Mouse (Mus musculus) heart, adult 9 months (tissue): ENCODE data around the gene Sec14l1.
A peak's percentile ranks its signal among the peaks of the same experiment; 100 is the strongest.

Source experiments
- DNase-seq, 2 experiments: peaks; one replicate each; pipeline ENCODE4 v3.0.0; 2022; ENCODE audit warnings: low spot score in 2 of 2

Sec14l1 gene

GRCm38 (mm10) chr11:117153553-117153952 is 38.6 kb downstream of the Sec14l1 start:
- DNase-seq, result no peak

GRCm38 (mm10) chr11:117154088-117154815 is 39.3 kb downstream of the Sec14l1 start:
- no peak for DNase-seq

- DNase-seq, result no peak
These were observed 41.8 kb downstream of the Sec14l1 start for GRCm38 (mm10) chr11:117156725-117157124.

- no peak for DNase-seq
These were observed 43.4 kb downstream of the Sec14l1 start for GRCm38 (mm10) chr11:117158343-117158742.

DNA sequence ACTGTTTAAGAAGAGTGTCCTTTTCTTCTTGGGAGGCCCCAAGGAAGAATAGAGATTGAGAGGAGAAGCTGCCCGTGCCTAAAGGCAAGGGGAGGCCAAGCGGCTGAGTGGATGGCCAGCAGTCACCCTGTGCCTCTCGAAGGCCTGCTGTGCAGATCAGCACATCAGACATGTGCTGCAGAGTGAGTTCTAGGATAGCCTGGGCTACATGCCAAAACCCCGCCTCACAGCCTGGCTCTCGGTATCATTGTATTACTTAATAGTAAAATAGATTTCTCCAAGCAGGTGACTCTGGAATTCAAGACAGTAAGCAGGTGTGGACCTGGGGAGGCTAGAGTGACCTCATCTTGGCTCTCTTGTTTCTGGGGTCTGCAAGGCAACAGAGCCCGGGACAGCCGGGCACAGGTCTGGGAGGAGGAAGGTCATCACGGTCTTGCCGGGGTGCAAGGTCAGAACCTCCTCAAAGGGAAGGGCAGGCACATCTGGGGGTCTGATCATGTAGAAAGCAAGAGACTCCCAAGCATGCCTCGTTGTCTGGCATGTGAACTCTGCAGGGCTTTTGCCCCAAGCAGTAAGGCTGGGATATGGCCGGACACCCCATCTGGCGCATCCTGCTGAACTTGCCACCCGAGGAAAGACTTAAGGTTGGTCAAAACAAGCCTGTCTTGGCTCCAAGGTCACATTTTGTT is 44.4 kb downstream of the Sec14l1 start:
- DNase-seq, result no peak

- peak in 1 of 2 experiments; percentile 46 for DNase-seq
These were observed 45.0 kb downstream of the Sec14l1 start for GRCm38 (mm10) chr11:117159946-117160307.

DNA sequence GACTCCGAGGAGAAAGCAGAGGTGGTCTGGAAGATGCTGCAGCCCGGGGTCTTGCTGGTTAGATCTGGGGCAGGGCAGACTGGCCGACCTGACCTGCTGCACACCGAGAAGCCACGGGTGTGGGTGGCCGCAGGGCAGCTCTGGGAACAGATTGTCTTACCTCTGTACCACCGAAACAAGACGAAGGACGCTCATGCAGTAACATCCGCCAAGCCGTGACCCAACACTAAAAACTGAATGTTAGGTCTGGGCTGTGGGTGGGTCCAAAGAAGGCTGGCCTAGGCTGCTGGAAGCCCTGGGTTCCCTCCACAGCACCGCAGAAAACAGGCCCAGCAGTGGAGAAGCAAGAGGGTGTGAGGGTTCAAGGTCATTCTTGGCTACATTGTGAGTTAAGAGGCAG is 45.8 kb downstream of the Sec14l1 start:
- no peak for DNase-seq

- DNase-seq, result no peak
These were observed 46.6 kb downstream of the Sec14l1 start for GRCm38 (mm10) chr11:117161574-117161973.

- no peak for DNase-seq
These were observed 48.1 kb downstream of the Sec14l1 start for GRCm38 (mm10) chr11:117163098-117163497.

GRCm38 (mm10) chr11:117163771-117164170 is 48.8 kb downstream of the Sec14l1 start:
- no peak for DNase-seq

DNA sequence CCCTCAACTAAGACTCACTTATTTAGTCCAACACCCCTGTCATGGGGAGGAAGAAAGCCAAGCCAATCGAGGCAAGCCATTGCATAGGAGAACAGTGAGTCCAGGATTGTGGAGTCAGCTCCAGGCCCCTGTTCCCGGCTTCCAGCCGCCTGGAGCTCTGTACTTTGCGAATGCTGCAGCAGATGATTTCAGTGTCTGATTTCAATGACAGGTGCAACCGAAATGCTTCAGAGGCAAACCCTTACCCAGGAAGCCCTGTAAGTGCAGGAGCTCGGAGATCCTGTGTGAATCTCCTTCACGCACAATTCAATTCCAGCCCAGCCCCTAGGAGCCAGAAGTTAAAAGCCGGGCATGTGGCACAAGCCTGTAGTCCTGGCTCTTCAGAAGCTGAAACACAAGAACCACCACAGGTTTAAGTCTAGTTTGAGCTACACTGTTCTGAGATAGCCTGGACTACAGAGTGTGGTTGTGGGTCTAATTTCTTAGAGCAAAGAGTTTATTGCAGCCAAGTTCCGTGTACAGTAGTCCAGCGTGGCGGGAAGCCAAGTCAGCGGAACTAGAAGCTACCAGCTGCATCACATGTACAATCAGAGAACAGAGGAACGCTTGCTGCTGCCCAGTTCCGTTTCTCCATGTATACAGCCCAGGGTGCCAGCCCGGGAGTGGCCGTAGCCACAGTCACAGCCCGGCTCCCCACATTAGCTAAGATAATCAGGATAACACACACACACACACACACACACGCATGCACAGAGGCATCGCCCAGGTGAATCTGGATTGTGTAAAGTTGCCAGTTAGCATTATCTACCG is 53.5 kb downstream of the Sec14l1 start:
- no peak for DNase-seq

DNA sequence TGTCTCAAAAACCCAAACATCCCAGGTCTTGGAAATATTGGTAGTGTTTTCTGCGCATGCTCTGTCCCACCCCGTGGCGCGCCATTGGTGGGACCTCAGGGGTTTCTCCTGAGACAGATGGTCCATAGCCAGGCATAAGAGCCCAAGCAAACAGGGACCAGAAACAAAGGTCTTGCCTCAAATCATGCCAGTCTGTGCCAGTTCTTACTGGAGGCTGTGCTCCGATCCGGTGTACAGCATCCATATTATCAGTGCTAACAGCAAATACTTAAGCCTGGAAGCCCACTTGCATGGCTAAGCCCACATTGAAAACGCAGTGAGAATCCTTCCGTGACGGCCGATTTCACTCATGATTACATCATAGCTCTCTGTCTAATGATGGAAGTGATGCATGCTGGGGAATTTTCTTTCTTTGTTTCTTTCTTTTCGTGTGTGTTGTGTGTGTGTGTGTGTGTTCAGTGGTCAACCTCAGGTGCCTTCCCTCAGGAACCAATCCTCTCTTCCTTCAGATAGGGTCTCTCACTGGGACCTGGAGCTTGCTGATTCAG is 54.2 kb downstream of the Sec14l1 start:
- DNase-seq, result no peak

DNA sequence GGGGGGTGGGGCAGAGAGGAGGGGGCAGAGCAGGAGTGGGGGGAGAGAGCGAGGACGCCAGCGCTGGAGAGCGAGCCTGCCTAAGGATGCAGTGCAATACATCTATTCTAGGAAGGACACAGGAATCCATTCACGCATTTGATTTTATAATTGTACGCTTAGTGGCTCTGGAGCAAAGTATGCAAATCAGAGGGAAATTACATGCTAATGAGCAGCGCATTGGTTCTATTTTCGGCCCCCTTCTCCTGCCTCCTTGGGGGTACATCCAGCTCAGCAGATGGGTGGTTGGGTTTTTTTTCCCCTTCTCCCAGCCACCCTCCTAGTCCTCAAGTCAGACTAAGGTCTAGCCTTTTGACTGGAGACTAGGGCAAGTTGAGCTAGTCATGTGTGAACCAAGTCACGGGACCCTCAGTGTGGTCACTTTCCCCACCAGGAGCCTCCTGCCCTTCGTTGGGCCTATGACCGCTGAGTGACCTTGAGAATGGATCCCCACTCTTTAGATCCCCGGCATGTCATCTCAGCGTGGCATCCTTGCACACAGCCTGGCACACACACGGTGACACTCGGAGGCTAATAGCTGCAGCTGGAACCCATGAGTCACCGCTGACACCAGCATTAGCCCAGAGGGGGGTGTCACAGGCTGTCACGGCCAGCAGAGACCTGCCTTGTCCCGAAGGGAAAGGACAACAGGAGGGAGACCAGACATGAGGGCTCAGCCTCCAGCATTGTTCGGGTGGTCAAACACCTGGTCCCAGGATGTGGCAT is 55.0 kb downstream of the Sec14l1 start:
- DNase-seq, result no peak

- DNase-seq, result no peak
These were observed 59.3 kb downstream of the Sec14l1 start for GRCm38 (mm10) chr11:117174098-117174892.

DNA sequence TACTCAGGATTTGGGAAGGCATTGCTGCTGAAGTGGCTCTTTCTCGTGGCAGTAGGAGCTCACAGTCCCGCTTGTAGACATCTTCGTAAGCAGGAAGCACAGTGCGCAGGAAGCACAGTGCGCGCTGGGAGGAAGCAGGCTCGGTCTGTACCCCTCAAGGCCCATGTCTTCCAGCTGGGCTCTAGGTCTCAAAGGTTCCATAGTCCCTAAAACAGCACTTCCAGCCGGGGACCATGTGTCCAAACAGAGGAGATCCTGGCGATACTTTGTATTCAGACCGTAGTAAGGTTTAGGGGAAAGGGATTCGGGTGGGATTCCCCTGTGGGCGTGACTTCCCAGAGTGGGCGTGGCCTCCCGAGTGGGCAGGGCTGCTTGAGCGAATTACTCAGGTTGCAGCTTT is 60.0 kb downstream of the Sec14l1 start:
- peak; percentile 42 to 48 for DNase-seq

GRCm38 (mm10) chr11:117175472-117175871 is 60.5 kb downstream of the Sec14l1 start:
- DNase-seq, result no peak

- DNase-seq, result no peak
These were observed 61.3 kb downstream of the Sec14l1 start for GRCm38 (mm10) chr11:117176304-117176703.

- DNase-seq, result no peak
These were observed 61.9 kb downstream of the Sec14l1 start for GRCm38 (mm10) chr11:117176900-117177299.

DNA sequence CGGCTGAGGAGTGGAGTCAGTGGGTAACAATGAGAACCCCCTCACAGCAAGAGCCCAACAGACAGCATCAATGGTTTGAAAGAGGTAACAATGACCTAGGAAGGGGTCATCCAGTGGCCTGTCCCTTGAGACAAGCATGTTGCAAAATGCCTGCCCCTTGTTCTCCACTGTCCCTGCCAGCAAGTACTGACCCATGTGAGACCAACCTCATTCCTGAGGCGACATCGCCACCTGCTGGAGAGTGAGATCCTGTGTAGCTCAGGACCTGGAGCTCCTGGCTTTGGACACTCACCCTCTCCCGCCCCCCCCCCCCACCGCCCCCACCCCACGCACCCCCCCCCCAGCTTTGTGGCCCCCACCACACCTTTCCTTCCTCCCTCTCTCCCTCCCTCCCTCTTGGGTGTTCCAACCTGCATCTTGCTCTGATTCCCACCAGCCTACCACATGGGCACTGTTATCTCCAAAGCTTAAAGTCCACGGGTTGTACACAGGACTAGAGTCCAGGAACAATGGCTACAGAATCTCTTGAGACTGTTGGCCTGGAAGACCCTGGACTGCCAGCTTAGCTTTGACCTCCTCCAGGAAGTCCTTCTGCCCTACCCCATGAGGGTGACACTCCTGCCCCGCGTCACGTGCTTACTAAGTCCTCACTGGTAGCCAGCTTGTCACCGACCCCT is 62.5 kb downstream of the Sec14l1 start:
- peak; percentile 81 to 90 for DNase-seq

DNA sequence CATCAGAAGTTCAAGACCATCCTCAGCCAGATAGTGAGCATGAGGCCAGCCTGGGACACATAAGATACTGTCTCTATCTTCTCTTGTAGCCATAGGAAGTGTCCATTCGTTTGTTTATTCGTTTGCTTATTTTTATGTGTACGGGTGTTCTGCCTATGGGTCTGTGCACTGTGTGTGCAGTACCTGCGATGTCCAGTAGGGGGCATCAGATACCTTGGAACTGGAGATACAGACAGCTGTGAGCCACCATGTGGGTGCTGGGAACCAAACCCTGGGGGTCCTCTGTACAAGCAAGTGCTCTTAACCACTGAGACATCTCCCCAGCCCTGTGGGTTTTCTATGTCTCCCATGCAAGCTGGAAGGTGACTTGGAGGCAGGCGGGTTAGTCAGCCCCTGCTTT is 64.9 kb downstream of the Sec14l1 start:
- no peak for DNase-seq
